Mouse (Mus musculus): ENCODE measurements around the gene Ddah1.
"Not testable (repeated sequence)": the region's sequence is repeated elsewhere in the genome, so short reads cannot be mapped to it uniquely, and the experiment has no call there.

Ddah1 gene

GRCm38 (mm10) chr3:145913942-145914341 lies 155.5 kb downstream of the Ddah1 start:
- not testable (repeated sequence) for DNase-seq (ENCODE audit: low spot score)

- DNase-seq (ENCODE audit: low spot score): no peak
Measured at GRCm38 (mm10) chr3:145916374-145916773, 157.9 kb downstream of the Ddah1 start.

GRCm38 (mm10) chr3:145916826-145917225 lies 158.4 kb downstream of the Ddah1 start:
- DNase-seq (ENCODE audit: low spot score): no peak

- no peak for DNase-seq (ENCODE audit: low spot score)
Measured at GRCm38 (mm10) chr3:145922019-145922854, 163.8 kb downstream of the Ddah1 start, which contains the start of gene Bcl10. Gene Bcl10, plus strand, starts transcription at chr3:145922804.

GRCm38 (mm10) chr3:145922971-145923370 lies 164.5 kb downstream of the Ddah1 start:
- DNase-seq (ENCODE audit: low spot score): no peak

- DNase-seq (ENCODE audit: low spot score): peak; percentile 99
Measured at GRCm38 (mm10) chr3:145923874-145924577, 165.6 kb downstream of the Ddah1 start.

GRCm38 (mm10) chr3:145924649-145925337 lies 166.3 kb downstream of the Ddah1 start:
- peak; percentile 67 for DNase-seq (ENCODE audit: low spot score)

GRCm38 (mm10) chr3:145925506-145925905 lies 167.0 kb downstream of the Ddah1 start:
- DNase-seq (ENCODE audit: low spot score): no peak

GRCm38 (mm10) chr3:145929525-145930400 lies 171.3 kb downstream of the Ddah1 start:
- DNase-seq (ENCODE audit: low spot score): no peak

GRCm38 (mm10) chr3:145933845-145934244 lies 175.4 kb downstream of the Ddah1 start:
- DNase-seq (ENCODE audit: low spot score): no peak

GRCm38 (mm10) chr3:145937505-145938404 lies 179.3 kb downstream of the Ddah1 start, which contains the start of gene 2410004B18Rik:
Gene 2410004B18Rik, plus strand, starts transcription at chr3:145938014.
- DNase-seq (ENCODE audit: low spot score): peak; percentile 89

GRCm38 (mm10) chr3:145938405-145939349 lies 180.2 kb downstream of the Ddah1 start:
- DNase-seq (ENCODE audit: low spot score): no peak

GRCm38 (mm10) chr3:145939402-145939801 lies 180.9 kb downstream of the Ddah1 start:
- DNase-seq (ENCODE audit: low spot score): no peak

GRCm38 (mm10) chr3:145939971-145940370 lies 181.5 kb downstream of the Ddah1 start:
- DNase-seq (ENCODE audit: low spot score): no peak

- peak; percentile 82 for DNase-seq (ENCODE audit: low spot score)
Measured at GRCm38 (mm10) chr3:145941971-145942370, 183.5 kb downstream of the Ddah1 start.
